Mouse (Mus musculus) hematopoietic stem cell, adult 5-6 weeks (primary cell): Measurements from ENCODE around the gene Kcnj3. TPM values are rescaled to one million over a fixed set of nuclear protein-coding genes. Genes with fewer than 3 reads are reported as not detected.

ENCODE experiments used
- ATAC-seq, 2 experiments: fragments of 125-278 bp in 1 of 2; replicated peaks in 1 of 2; 2 replicates each; pipeline ENCODE4 v1.8.0; 2016 to 2017; ENCODE audit warnings: inconsistent platforms in 2 of 2, mild to moderate bottlenecking in 2 of 2, moderate number of reproducible peaks in 2 of 2, low read depth in 1 of 2, moderate TSS enrichment in 1 of 2; ENCODE audit not compliant: low FRiP score in 2 of 2, poor library complexity in 2 of 2, severe bottlenecking in 2 of 2, insufficient read depth in 1 of 2, low TSS enrichment in 1 of 2
- total RNA-seq: library from RNA; stranded (forward); fragments of 172-1452, 232-1000 nt; gene quantifications from 2 replicates; pipeline ENCODE4 v1.2.3, GENCODE M21; 2017

Gene Kcnj3
- not detected in 2 replicates for total RNA-seq

GRCm38 (mm10) chr2:55435721-55436260 is at the start of gene Kcnj3:
Gene Kcnj3 (plus strand): TSS chr2:55435970.
- ATAC-seq: no peak

GRCm38 (mm10) chr2:55390330-55390989 is 45.3 kb upstream of the Kcnj3 start:
- no peak for ATAC-seq

GRCm38 (mm10) chr2:55405307-55405706 is 30.5 kb upstream of the Kcnj3 start:
- ATAC-seq: no peak

- no peak for ATAC-seq
Measured at GRCm38 (mm10) chr2:55427633-55428032, 8.1 kb upstream of the Kcnj3 start.

- ATAC-seq: no peak
Measured at GRCm38 (mm10) chr2:55432104-55432503, 3.7 kb upstream of the Kcnj3 start.

GRCm38 (mm10) chr2:55436261-55437006 is 664 bp downstream of the Kcnj3 start:
- no peak for ATAC-seq

- peak in 1 of 2 experiments; percentile 17; a peak in 1 of 4 replicates for ATAC-seq
Measured at GRCm38 (mm10) chr2:55437007-55437949, 1.5 kb downstream of the Kcnj3 start.

- ATAC-seq: no peak
Measured at GRCm38 (mm10) chr2:55437977-55438376, 2.2 kb downstream of the Kcnj3 start.

- ATAC-seq: no peak
Measured at GRCm38 (mm10) chr2:55439211-55439610, 3.4 kb downstream of the Kcnj3 start.

GRCm38 (mm10) chr2:55442006-55442405 is 6.2 kb downstream of the Kcnj3 start:
- ATAC-seq: no peak

GRCm38 (mm10) chr2:55447298-55447697 is 11.5 kb downstream of the Kcnj3 start:
- no peak for ATAC-seq

- ATAC-seq: no peak
Measured at GRCm38 (mm10) chr2:55450774-55451173, 15.0 kb downstream of the Kcnj3 start.

- ATAC-seq: no peak
Measured at GRCm38 (mm10) chr2:55459195-55459594, 23.4 kb downstream of the Kcnj3 start.

GRCm38 (mm10) chr2:55469141-55469540 is 33.4 kb downstream of the Kcnj3 start:
- no peak for ATAC-seq

- no peak for ATAC-seq
Measured at GRCm38 (mm10) chr2:55470006-55470405, 34.2 kb downstream of the Kcnj3 start.

- no peak for ATAC-seq
Measured at GRCm38 (mm10) chr2:55479511-55479910, 43.7 kb downstream of the Kcnj3 start.

- ATAC-seq: no peak
Measured at GRCm38 (mm10) chr2:55479933-55480601, 44.3 kb downstream of the Kcnj3 start.
